Mouse (Mus musculus): ENCODE measurements around the gene Glt1d1. TPM values are rescaled to one million over a fixed set of nuclear protein-coding genes. Genes with fewer than 3 reads are reported as not detected.

Glt1d1 gene
- polyA plus RNA-seq, 1 experiment from 2014 or later: 0.04 TPM

DNA sequence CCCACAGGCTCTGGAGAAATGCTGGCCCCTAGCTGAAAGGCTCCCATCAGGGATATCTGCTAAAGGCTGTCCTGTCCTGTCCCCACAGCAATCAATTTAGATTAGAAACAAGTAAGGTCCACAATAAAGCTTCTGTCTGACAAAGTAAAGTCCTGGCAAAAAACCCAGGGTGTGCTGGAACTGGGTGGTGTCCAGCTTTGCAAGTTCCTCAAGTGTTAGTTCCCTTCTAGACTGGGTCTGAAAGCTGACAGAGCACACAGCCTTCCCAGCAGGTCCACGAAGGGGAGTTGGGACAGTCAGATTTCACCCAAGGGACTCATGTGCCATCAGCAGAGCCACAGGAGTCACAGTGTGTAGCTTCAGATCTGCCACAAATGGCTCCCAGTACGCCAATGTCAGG lies 24.6 kb upstream of the Glt1d1 start:
- WGBS (ENCODE audit: insufficient replicate concordance): 93% methylated on average over 2 of the region's 2 CpGs
- Histone ChIP-seq H3K9ac (ENCODE audit: low read depth, low read length) (no peak overlapping the region), H3K27ac (ENCODE audit: low read depth, low read length) (no peak overlapping the region), H3K36me3 (ENCODE audit: control insufficient read depth, insufficient read depth, low read length) (0 out of 2 replicates have a peak, but pooled peaks cover 5% of the 10 kb centered on the region), H3K4me3 (ENCODE audit: low read depth, low read length) (no peak overlapping the region), H3K4me2 (no peak overlapping the region), H3K9me3 (replicated peaks; ENCODE audit: control insufficient read depth, low read length) (no peaks in the 10 kb centered on the region), H3K4me1 (ENCODE audit: control insufficient read depth, insufficient read depth, low read length) (peaks cover 29% of the 10 kb centered on the region), H3K27me3 (ENCODE audit: control insufficient read depth, insufficient read depth, low read length) (no peaks in the 10 kb centered on the region)
- no peak for ATAC-seq (replicated peaks; ENCODE audit: insufficient number of reproducible peaks, low FRiP score, low TSS enrichment)

DNA sequence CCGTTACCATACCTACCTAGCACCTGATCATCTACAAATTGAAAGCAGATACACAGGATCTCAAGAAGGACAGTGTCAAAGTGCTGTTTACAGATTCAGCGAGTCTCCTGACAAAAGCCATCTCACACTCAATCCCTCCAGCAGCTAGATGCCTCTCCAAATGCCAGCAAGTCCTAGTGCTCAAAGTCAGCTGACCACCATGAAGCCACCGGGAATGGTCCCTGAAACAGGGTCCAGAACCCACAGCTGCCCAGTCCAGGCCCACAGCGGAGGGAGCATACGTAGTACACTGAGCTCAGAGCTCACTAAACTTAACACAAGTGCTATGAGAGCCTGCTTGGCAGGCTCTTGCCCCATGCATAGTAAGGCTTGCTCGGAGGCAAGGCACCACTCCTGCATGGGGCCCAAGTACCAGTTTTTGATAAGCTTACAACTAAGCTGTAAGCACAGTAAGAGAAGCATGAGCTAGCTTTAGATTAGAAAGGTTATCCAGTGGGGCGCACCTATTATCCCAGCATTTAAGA lies 22.8 kb upstream of the Glt1d1 start:
- no peaks in the 10 kb centered on the region for H3K27me3 ChIP-seq (ENCODE audit: control insufficient read depth, insufficient read depth, low read length)
- no peak overlapping the region for H3K4me3 ChIP-seq (ENCODE audit: low read depth, low read length)
- H3K27ac ChIP-seq (ENCODE audit: low read depth, low read length): no peak overlapping the region
- no peaks in the 10 kb centered on the region for H3K9me3 ChIP-seq (replicated peaks; ENCODE audit: control insufficient read depth, low read length)
- WGBS (ENCODE audit: insufficient replicate concordance): 69% methylated on average over 7 of the region's 7 CpGs
- ATAC-seq (replicated peaks; ENCODE audit: insufficient number of reproducible peaks, low FRiP score, low TSS enrichment): no peak
- no peak overlapping the region for H3K9ac ChIP-seq (ENCODE audit: low read depth, low read length)
- H3K4me2 ChIP-seq: 0 out of 2 replicates have a peak overlapping the region, but pooled peaks have one; percentile 9
- H3K4me1 ChIP-seq (ENCODE audit: control insufficient read depth, insufficient read depth, low read length): peaks cover 29% of the 10 kb centered on the region
- H3K36me3 ChIP-seq (ENCODE audit: control insufficient read depth, insufficient read depth, low read length): 0 out of 2 replicates have a peak, but pooled peaks cover 2% of the 10 kb centered on the region

DNA sequence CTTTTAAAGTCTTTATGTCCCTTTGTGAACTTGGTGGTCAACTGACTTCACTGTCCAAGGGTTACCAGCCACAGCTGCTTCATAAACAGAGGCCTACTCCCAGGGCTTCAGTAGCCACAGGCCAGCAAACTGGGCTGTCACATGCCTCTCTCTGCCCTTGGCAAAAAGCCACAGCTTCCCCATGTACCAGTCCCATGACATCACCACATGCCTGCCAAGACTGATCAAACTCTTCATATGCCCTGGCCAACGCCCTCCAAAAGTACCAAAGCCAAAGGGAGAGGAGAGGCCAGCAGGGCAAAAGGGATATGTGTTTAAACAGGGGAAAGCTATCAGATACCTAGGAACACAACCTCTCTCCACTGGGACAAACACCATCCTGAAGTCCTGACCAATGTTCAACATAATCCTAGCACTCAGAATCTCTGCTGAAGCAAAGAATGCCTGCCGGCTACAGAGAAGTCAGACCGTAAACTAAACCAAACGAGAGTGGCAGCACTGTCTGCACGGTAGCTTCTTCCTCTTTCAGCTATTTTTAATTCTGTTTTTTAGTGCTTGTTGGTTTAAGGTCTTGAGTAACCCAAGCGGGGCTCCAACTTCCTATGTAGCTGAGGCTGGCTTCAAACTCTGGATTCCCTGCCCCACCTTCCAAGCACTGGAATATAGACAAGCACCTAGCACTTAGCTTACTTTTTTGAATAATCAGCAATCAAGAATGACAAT lies 21.1 kb upstream of the Glt1d1 start:
- 69% methylated on average over 6 of the region's 6 CpGs for WGBS (ENCODE audit: insufficient replicate concordance)
- ATAC-seq (replicated peaks; ENCODE audit: insufficient number of reproducible peaks, low FRiP score, low TSS enrichment): no peak
- Histone ChIP-seq H3K9ac (ENCODE audit: low read depth, low read length) (no peak overlapping the region), H3K9me3 (replicated peaks; ENCODE audit: control insufficient read depth, low read length) (no peaks in the 10 kb centered on the region), H3K27ac (ENCODE audit: low read depth, low read length) (no peak overlapping the region), H3K4me2 (peak overlapping the region; percentile 17; the same call in 1 of the 2 replicates), H3K36me3 (ENCODE audit: control insufficient read depth, insufficient read depth, low read length) (0 out of 2 replicates have a peak, but pooled peaks cover 2% of the 10 kb centered on the region), H3K4me3 (ENCODE audit: low read depth, low read length) (no peak overlapping the region), H3K4me1 (ENCODE audit: control insufficient read depth, insufficient read depth, low read length) (peaks cover 43% of the 10 kb centered on the region), H3K27me3 (ENCODE audit: control insufficient read depth, insufficient read depth, low read length) (no peaks in the 10 kb centered on the region)

DNA sequence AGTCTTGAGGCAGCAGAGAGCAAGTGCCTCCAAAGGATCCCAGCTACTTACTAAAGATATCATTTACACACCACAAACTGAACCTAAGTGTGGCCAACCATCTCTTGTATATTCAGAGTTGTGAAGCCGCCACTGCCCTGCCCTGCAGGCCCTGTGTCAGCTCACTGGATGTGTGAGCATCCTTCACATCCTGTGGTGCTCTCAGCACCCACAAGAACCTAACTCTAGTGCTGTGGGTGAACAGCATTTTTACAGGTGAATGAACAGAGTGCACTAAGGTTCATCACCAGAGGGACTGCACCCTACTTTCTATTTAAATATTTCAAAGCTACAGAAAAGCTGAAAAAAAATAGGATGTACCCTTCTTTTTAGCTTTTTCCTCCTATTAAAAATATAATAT lies 20.2 kb upstream of the Glt1d1 start:
- Histone ChIP-seq H3K36me3 (ENCODE audit: control insufficient read depth, insufficient read depth, low read length) (0 out of 2 replicates have a peak, but pooled peaks cover 2% of the 10 kb centered on the region), H3K9me3 (replicated peaks; ENCODE audit: control insufficient read depth, low read length) (no peaks in the 10 kb centered on the region), H3K4me3 (ENCODE audit: low read depth, low read length) (no peak overlapping the region), H3K9ac (ENCODE audit: low read depth, low read length) (no peak overlapping the region), H3K27ac (ENCODE audit: low read depth, low read length) (no peak overlapping the region), H3K4me1 (ENCODE audit: control insufficient read depth, insufficient read depth, low read length) (peaks cover 48% of the 10 kb centered on the region), H3K4me2 (no peak overlapping the region), H3K27me3 (ENCODE audit: control insufficient read depth, insufficient read depth, low read length) (no peaks in the 10 kb centered on the region)
- ATAC-seq (replicated peaks; ENCODE audit: insufficient number of reproducible peaks, low FRiP score, low TSS enrichment): no peak
- 65% methylated on average over 1 of the region's 1 CpGs for WGBS (ENCODE audit: insufficient replicate concordance)

DNA sequence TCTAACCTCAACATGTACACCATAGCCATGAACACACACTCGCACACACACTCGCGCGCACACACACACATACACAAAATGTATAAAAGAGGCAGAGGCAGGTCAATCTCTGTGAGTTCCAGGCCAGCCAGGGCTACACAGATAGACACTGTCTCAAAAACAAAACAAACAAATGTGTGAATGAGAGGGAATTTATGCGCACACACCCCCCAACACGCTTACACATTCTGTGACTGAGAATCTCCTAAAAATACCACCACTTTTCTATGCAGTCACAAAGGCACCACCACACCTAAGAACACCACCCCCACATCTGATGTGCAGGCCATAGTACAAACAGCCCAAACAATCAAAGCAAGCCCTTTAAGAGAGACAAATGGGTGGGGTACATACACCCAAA lies 19.7 kb upstream of the Glt1d1 start:
- Histone ChIP-seq H3K27me3 (ENCODE audit: control insufficient read depth, insufficient read depth, low read length) (no peaks in the 10 kb centered on the region), H3K4me2 (no peak overlapping the region), H3K27ac (ENCODE audit: low read depth, low read length) (no peak overlapping the region), H3K4me3 (ENCODE audit: low read depth, low read length) (no peak overlapping the region), H3K36me3 (ENCODE audit: control insufficient read depth, insufficient read depth, low read length) (0 out of 2 replicates have a peak, but pooled peaks cover 2% of the 10 kb centered on the region), H3K9me3 (replicated peaks; ENCODE audit: control insufficient read depth, low read length) (no peaks in the 10 kb centered on the region), H3K9ac (ENCODE audit: low read depth, low read length) (no peak overlapping the region), H3K4me1 (ENCODE audit: control insufficient read depth, insufficient read depth, low read length) (peaks cover 48% of the 10 kb centered on the region)
- 95% methylated on average over 6 of the region's 6 CpGs for WGBS (ENCODE audit: insufficient replicate concordance)
- ATAC-seq (replicated peaks; ENCODE audit: insufficient number of reproducible peaks, low FRiP score, low TSS enrichment): no peak

DNA sequence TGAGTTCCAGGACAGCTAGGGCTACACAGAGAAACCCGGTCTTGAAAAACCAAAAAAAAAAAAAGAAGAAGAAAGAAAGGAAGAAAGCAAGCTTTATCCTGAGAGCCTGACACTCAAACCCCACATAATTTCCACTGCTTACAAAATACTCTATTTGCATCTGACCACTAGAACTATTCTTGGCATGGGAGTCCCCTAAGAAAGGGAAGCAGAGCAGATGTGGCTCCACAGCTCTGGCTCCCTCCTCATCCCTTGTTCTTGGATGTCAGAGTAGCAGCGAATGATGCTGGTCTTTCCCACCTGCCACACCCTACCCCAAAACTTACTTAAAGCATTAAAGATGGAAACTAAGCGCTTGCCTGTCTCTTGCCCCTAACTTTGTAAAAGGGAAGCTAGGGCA lies 16.6 kb upstream of the Glt1d1 start:
- H3K27ac ChIP-seq (ENCODE audit: low read depth, low read length): no peak overlapping the region
- ATAC-seq (replicated peaks; ENCODE audit: insufficient number of reproducible peaks, low FRiP score, low TSS enrichment): no peak
- peaks cover 37% of the 10 kb centered on the region for H3K4me1 ChIP-seq (ENCODE audit: control insufficient read depth, insufficient read depth, low read length)
- no peaks in the 10 kb centered on the region for H3K27me3 ChIP-seq (ENCODE audit: control insufficient read depth, insufficient read depth, low read length)
- peak overlapping the region; percentile 92 for H3K4me3 ChIP-seq (ENCODE audit: low read depth, low read length)
- peak overlapping the region; percentile 96 for H3K4me2 ChIP-seq
- peak overlapping the region; percentile 97 for H3K9ac ChIP-seq (ENCODE audit: low read depth, low read length)
- WGBS (ENCODE audit: insufficient replicate concordance): 85% methylated on average over 3 of the region's 3 CpGs
- no peaks in the 10 kb centered on the region for H3K9me3 ChIP-seq (replicated peaks; ENCODE audit: control insufficient read depth, low read length)
- H3K36me3 ChIP-seq (ENCODE audit: control insufficient read depth, insufficient read depth, low read length): no peaks in the 10 kb centered on the region

DNA sequence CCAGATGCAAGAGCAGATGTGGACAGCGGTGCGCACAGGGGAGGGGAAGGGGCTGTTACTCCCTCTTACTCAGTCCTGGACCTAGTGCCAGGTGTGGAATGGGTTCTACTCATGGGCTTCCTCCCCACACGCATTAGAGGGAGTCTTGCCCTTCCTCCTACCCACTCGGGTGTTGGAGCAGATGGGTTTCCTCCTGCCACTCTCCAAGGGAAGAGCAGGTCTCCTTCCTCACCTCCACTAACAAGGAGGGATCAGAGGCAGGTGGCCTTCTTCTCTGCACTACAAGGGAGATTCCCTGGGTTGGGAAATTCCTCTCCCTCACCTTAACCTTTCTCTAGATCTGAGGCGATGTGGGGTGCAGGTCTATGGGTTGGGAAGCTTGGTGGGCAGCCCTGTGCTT lies 15.9 kb upstream of the Glt1d1 start:
- Histone ChIP-seq H3K27ac (ENCODE audit: low read depth, low read length) (no peak overlapping the region), H3K27me3 (ENCODE audit: control insufficient read depth, insufficient read depth, low read length) (no peaks in the 10 kb centered on the region), H3K4me3 (ENCODE audit: low read depth, low read length) (peak overlapping the region; percentile 92), H3K4me1 (ENCODE audit: control insufficient read depth, insufficient read depth, low read length) (peaks cover 30% of the 10 kb centered on the region), H3K36me3 (ENCODE audit: control insufficient read depth, insufficient read depth, low read length) (no peaks in the 10 kb centered on the region), H3K4me2 (peak overlapping the region; percentile 96), H3K9ac (ENCODE audit: low read depth, low read length) (peak overlapping the region; percentile 97), H3K9me3 (replicated peaks; ENCODE audit: control insufficient read depth, low read length) (no peaks in the 10 kb centered on the region)
- 12% methylated on average over 5 of the region's 5 CpGs for WGBS (ENCODE audit: insufficient replicate concordance)
- ATAC-seq (replicated peaks; ENCODE audit: insufficient number of reproducible peaks, low FRiP score, low TSS enrichment): no peak

DNA sequence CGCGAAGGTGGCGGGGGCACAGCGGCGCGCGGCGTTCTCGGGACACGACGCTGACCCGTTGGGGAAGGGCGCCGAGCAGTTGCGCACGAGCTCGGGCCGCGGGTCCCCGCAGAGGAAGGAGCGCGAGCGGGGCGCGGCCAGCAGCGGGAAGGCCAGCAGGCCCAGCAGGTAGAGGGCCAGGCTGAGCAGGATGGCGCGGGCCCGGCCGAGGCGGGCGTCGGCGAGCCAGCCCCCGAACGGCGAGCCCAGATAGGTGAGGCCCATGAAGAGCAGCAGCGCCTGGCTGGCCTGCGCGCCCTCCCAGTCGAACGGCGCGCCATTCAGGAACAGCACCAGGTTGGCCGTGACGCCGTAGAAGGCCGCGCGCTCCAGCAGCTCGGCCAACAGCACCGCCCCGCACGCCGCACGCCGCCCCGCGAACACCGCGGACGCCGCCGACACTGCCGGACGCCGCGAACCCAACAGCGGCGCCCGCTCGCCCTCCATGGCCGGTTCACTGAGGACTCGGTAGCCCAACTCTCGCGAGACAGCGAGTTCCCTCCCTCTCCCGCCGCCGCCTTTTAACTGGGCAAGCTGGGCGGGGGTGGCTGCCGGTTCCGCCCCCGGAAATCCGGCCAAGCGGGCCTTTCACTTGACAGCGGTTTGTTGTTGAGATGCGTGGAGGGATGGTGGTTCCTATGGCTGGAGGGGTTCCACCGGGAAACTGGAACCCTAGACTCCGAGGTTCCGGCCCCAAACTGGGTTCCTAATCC lies 15.0 kb upstream of the Glt1d1 start:
- H3K4me2 ChIP-seq: peak overlapping the region; percentile 96
- ATAC-seq (replicated peaks; ENCODE audit: insufficient number of reproducible peaks, low FRiP score, low TSS enrichment): peak; percentile 92
- WGBS (ENCODE audit: insufficient replicate concordance): under 1% methylated on average over 71 of the region's 91 CpGs
- H3K4me1 ChIP-seq (ENCODE audit: control insufficient read depth, insufficient read depth, low read length): peaks cover 22% of the 10 kb centered on the region
- no peaks in the 10 kb centered on the region for H3K36me3 ChIP-seq (ENCODE audit: control insufficient read depth, insufficient read depth, low read length)
- H3K27ac ChIP-seq (ENCODE audit: low read depth, low read length): peak overlapping the region; percentile 68
- no peaks in the 10 kb centered on the region for H3K9me3 ChIP-seq (replicated peaks; ENCODE audit: control insufficient read depth, low read length)
- no peaks in the 10 kb centered on the region for H3K27me3 ChIP-seq (ENCODE audit: control insufficient read depth, insufficient read depth, low read length)
- peak overlapping the region; percentile 97 for H3K9ac ChIP-seq (ENCODE audit: low read depth, low read length)
- H3K4me3 ChIP-seq (ENCODE audit: low read depth, low read length): peak overlapping the region; percentile 92

All from heart, embryonic 11.5 days (tissue).